Mouse (Mus musculus): Measurements from ENCODE around the gene Acot6.

DNA sequence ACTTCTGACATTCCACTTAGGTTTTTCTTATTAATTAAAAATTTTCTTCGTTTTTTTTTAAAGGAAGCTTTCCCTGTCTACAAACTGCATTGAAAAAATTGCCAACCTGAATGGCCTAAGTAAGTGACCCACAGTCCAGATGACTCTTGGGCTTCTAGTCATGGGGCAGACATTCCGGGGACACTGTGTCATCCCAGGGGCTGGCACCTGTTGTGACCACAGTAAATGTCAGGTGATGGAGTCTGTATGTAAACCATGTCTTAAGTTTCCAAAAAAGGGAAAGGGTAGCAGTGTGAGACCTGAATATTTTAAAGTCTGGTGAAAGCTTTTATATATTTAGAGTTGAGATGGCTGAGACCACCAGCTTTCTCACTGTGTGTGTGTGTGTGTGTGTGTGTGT, 26.4 kb downstream of the Acot6 start:
- TF ChIP-seq CTCF (IDR thresholded peaks at IDR 0.05; ENCODE audit: extremely low read depth, insufficient read depth, insufficient read length, insufficient replicate concordance): no peak
- no peak for TF ChIP-seq POLR2A (IDR thresholded peaks at IDR 0.05; ENCODE audit: low read depth, low read length)
